Mouse (Mus musculus) liver, adult 2 months (tissue): ENCODE results near the gene Incenp.

Experiments
- CTCF ChIP-seq: fragments of 200-500 bp; IDR thresholded peaks from 2 replicates; pipeline ENCODE4 v1.5.1; 2011; ENCODE audit warnings: low read depth, low read length, control low read depth
- POLR2A ChIP-seq: fragments of 200-500 bp; IDR thresholded peaks from 2 replicates; pipeline ENCODE4 v1.6.1; 2011; ENCODE audit warnings: low read length, control low read depth; ENCODE audit not compliant: insufficient read depth; ENCODE audit errors: extremely low read depth

- TF ChIP-seq CTCF, result no peak
- no peak for TF ChIP-seq POLR2A
Observed at GRCm38 (mm10) chr19:9886771-9887170, 12.6 kb downstream of the Incenp start.
